7 mouse cellular contexts compared by ENCODE assay signal in genomic region chr5:53212087-53212781, GRCm38 (mm10). TPM values are rescaled to one million over a fixed set of nuclear protein-coding genes. Genes with fewer than 3 reads are reported as not detected.
DNase-seq lines count a peak whose midpoint lies in the region; ATAC-seq and TF ChIP-seq lines count a peak whose summit lies in the region.

No protein-coding gene starts in this region.

- no peak for TF ChIP-seq CTCF in liver, adult 2 months (IDR thresholded peaks at IDR 0.05; ENCODE audit: low read depth, low read length)

- TF ChIP-seq POLR2A in liver, adult 2 months (IDR thresholded peaks at IDR 0.05; ENCODE audit: extremely low read depth, insufficient read depth, low read length), result no peak

- H3K27me3 ChIP-seq in liver, adult 2 months (ENCODE audit: control insufficient read depth, insufficient read depth, low read length), result no peaks in the 10 kb centered on the region
- peaks cover 45% of the 10 kb centered on the region for H3K27me3 ChIP-seq in embryonic facial prominence, embryonic 15.5 days
- H3K27me3 ChIP-seq in intestine, embryonic 16.5 days (replicated peaks; ENCODE audit: control insufficient read depth, insufficient read depth, low read length), result 0 out of 2 replicates have a peak, but pooled peaks cover 6% of the 10 kb centered on the region
- 0 out of 2 replicates have a peak, but pooled peaks cover 6% of the 10 kb centered on the region for H3K27me3 ChIP-seq in neural tube, embryonic 15.5 days (replicated peaks)

- no peak for DNase-seq in liver, adult 2 months (ENCODE audit: extremely low read depth, low read depth, low spot score)
- DNase-seq in liver, result no peak
- no peak for DNase-seq in left cerebral cortex, postnatal 10 days (ENCODE audit: extremely low spot score in 1 of 2, low spot score in 2 of 2)
- no peak for DNase-seq in urinary bladder, postnatal 14 days (ENCODE audit: low spot score)

- 3% methylated on average over 20 of the region's 20 CpGs for WGBS in liver, adult 2 months
- 20% methylated on average over 20 of the region's 20 CpGs for WGBS in embryonic facial prominence, embryonic 15.5 days
- WGBS in intestine, embryonic 16.5 days, result 13% methylated on average over 20 of the region's 20 CpGs
- WGBS in neural tube, embryonic 15.5 days, result 19% methylated on average over 20 of the region's 20 CpGs

- peak overlapping the region; percentile 99 for H3K9ac ChIP-seq in liver, adult 2 months (ENCODE audit: low read depth, low read length)
- H3K9ac ChIP-seq in embryonic facial prominence, embryonic 15.5 days, result no peak overlapping the region
- H3K9ac ChIP-seq in intestine, embryonic 16.5 days (ENCODE audit: low read depth, low read length), result peak overlapping the region; percentile 86
- H3K9ac ChIP-seq in neural tube, embryonic 15.5 days (replicated peaks), result peak overlapping the region; percentile 75

- H3K27ac ChIP-seq in liver, adult 2 months (replicated peaks; ENCODE audit: insufficient read depth, low read depth, low read length), result peak overlapping the region; percentile 73
- no peak overlapping the region for H3K27ac ChIP-seq in embryonic facial prominence, embryonic 15.5 days (replicated peaks)
- peak overlapping the region; percentile 76 for H3K27ac ChIP-seq in intestine, embryonic 16.5 days (ENCODE audit: low read length)
- H3K27ac ChIP-seq in neural tube, embryonic 15.5 days (replicated peaks), result no peak overlapping the region; the same call in 1 of the 2 replicates

- H3K4me2 ChIP-seq in embryonic facial prominence, embryonic 15.5 days (replicated peaks), result peak overlapping the region; percentile 99
- H3K4me2 ChIP-seq in intestine, embryonic 16.5 days (ENCODE audit: low read depth, low read length), result peak overlapping the region; percentile 97
- peak overlapping the region; percentile 97 for H3K4me2 ChIP-seq in neural tube, embryonic 15.5 days

- no peaks in the 10 kb centered on the region for H3K9me3 ChIP-seq in embryonic facial prominence, embryonic 15.5 days (replicated peaks)
- no peaks in the 10 kb centered on the region for H3K9me3 ChIP-seq in intestine, embryonic 16.5 days (ENCODE audit: control insufficient read depth, low read length)
- no peaks in the 10 kb centered on the region for H3K9me3 ChIP-seq in neural tube, embryonic 15.5 days (replicated peaks)

- peaks cover 6% of the 10 kb centered on the region for H3K4me1 ChIP-seq in liver, adult 2 months (ENCODE audit: control insufficient read depth, insufficient read depth, low read length)
- H3K4me1 ChIP-seq in embryonic facial prominence, embryonic 15.5 days, result peaks cover 22% of the 10 kb centered on the region
- peaks cover 7% of the 10 kb centered on the region; the same call in 1 of the 2 replicates for H3K4me1 ChIP-seq in intestine, embryonic 16.5 days (ENCODE audit: control insufficient read depth, insufficient read depth, low read length)
- peaks cover 35% of the 10 kb centered on the region for H3K4me1 ChIP-seq in neural tube, embryonic 15.5 days

- intact Hi-C loops in left cerebral cortex, postnatal 10 days (cut with DNase I), result loop anchor here (5.0 kb wide), 1 partner anchor 55 kb away; no protein-coding TSS in a partner anchor

- peak overlapping the region; percentile 96 for H3K4me3 ChIP-seq in liver, adult 2 months (ENCODE audit: insufficient read depth, low read depth, low read length)
- peak overlapping the region; percentile 56 for H3K4me3 ChIP-seq in embryonic facial prominence, embryonic 15.5 days (replicated peaks)
- H3K4me3 ChIP-seq in intestine, embryonic 16.5 days (ENCODE audit: low read length), result peak overlapping the region; percentile 72
- H3K4me3 ChIP-seq in neural tube, embryonic 15.5 days (replicated peaks), result peak overlapping the region; percentile 63

- H3K36me3 ChIP-seq in liver, adult 2 months (ENCODE audit: control insufficient read depth, insufficient read depth, low read length), result no peaks in the 10 kb centered on the region
- H3K36me3 ChIP-seq in embryonic facial prominence, embryonic 15.5 days, result no peaks in the 10 kb centered on the region
- no peaks in the 10 kb centered on the region for H3K36me3 ChIP-seq in intestine, embryonic 16.5 days (ENCODE audit: control insufficient read depth, insufficient read depth, low read length)
- H3K36me3 ChIP-seq in neural tube, embryonic 15.5 days, result no peaks in the 10 kb centered on the region

- no peak for ATAC-seq in embryonic facial prominence, embryonic 15.5 days (ENCODE audit: insufficient number of reproducible peaks, low FRiP score, low TSS enrichment, low read depth)
- ATAC-seq in intestine, embryonic 16.5 days, result no peak
- no peak for ATAC-seq in neural tube, embryonic 15.5 days (ENCODE audit: low FRiP score)

- H3K79me2 ChIP-seq in liver, adult 2 months (ENCODE audit: control insufficient read depth, insufficient read depth, low read length), result peaks cover 24% of the 10 kb centered on the region

RNA-seq across cellular contexts. Expression of gene Sel1l3, which starts 1.5 kb away (rescaled TPM):
- total RNA-seq in liver, adult 2 months (2014; rRNA removed), result 8.1 and 8.2 TPM in 2 replicates
- polyA plus RNA-seq in liver, adult 2 months (2012; rRNA removed), result 1.8 and 4.9 TPM in 2 replicates
- 4.0 TPM in 2 replicates for polyA plus RNA-seq in embryonic facial prominence, embryonic 15.5 days (2015; fragmentation: Nextera tagmentation; extraction: Ambion mirVana)
- 12.9 and 14.8 TPM in 2 replicates for polyA plus RNA-seq in intestine, embryonic 16.5 days (2015; fragmentation: Nextera tagmentation; extraction: Ambion mirVana)
- 4.4 and 5.9 TPM in 2 replicates for polyA plus RNA-seq in neural tube, embryonic 15.5 days (2015; fragmentation: Nextera tagmentation; extraction: Ambion mirVana)
- total RNA-seq in left cerebral cortex, postnatal 10 days (2021), result 10 to 100 TPM; 67.3 to 76.5 TPM

RNA-seq across cellular contexts. Expression of gene Smim20, which starts 54.6 kb away (rescaled TPM):
- 36.3 and 40.1 TPM in 2 replicates for total RNA-seq in liver, adult 2 months (2014; rRNA removed)
- polyA plus RNA-seq in liver, adult 2 months (2012; rRNA removed), result 39.2 and 42.4 TPM in 2 replicates
- 84.1 and 86.9 TPM in 2 replicates for polyA plus RNA-seq in embryonic facial prominence, embryonic 15.5 days (2015; fragmentation: Nextera tagmentation; extraction: Ambion mirVana)
- 121 and 130 TPM in 2 replicates for polyA plus RNA-seq in intestine, embryonic 16.5 days (2015; fragmentation: Nextera tagmentation; extraction: Ambion mirVana)
- polyA plus RNA-seq in neural tube, embryonic 15.5 days (2015; fragmentation: Nextera tagmentation; extraction: Ambion mirVana), result 86.0 and 89.8 TPM in 2 replicates
- 10 to 100 TPM; 26.9 to 30.5 TPM for total RNA-seq in left cerebral cortex, postnatal 10 days (2021)

Comparison
In these comparisons a context has a peak if more than half of its experiments do, and no peak if none do; other contexts are left out.
1. H3K27ac ChIP-seq: peak in liver, adult 2 months (single experiment) and intestine, embryonic 16.5 days (single experiment); none in embryonic facial prominence, embryonic 15.5 days (single experiment) and neural tube, embryonic 15.5 days (single experiment).
2. Peak in every context shown above with its lines, with median percentiles within 50 percentile points of each other: H3K4me3 ChIP-seq and H3K4me2 ChIP-seq.